Mouse (Mus musculus) hindbrain, embryonic 12.5 days (tissue): ENCODE results near the gene Clps. TPM values are rescaled to one million over a fixed set of nuclear protein-coding genes. Genes with fewer than 3 reads are reported as not detected.
A peak's percentile ranks its signal among the peaks of the same experiment; 100 is the strongest.

ENCODE experiments used
- ATAC-seq: fragments of 200-750 bp; cut with Nextera tagmentation; 2 replicates; pipeline ENCODE4 v1.8.0; 2017; ENCODE audit warnings: moderate TSS enrichment; ENCODE audit not compliant: low FRiP score
- H3K27ac ChIP-seq: fragments of 300-500 bp; sonication (generic); 2 replicates; pipeline ENCODE4 v1.5.1; 2016; ENCODE audit warnings: mild to moderate bottlenecking
- H3K27me3 ChIP-seq: fragments of 300-500 bp; sonication (generic); 2 replicates; pipeline ENCODE4 v1.6.1; 2016; ENCODE audit warnings: mild to moderate bottlenecking
- H3K36me3 ChIP-seq: fragments of 300-500 bp; sonication (generic); 2 replicates; pipeline ENCODE4 v1.6.1; 2016; ENCODE audit warnings: mild to moderate bottlenecking
- H3K4me1 ChIP-seq: fragments of 300-500 bp; sonication (generic); 2 replicates; pipeline ENCODE4 v1.6.1; 2016
- H3K4me2 ChIP-seq: fragments of 300-500 bp; sonication (generic); replicated peaks from 2 replicates; pipeline ENCODE4 v1.6.1; 2016; ENCODE audit warnings: mild to moderate bottlenecking
- H3K4me3 ChIP-seq: fragments of 300-500 bp; sonication (generic); 2 replicates; pipeline ENCODE4 v1.5.1; 2016; ENCODE audit warnings: mild to moderate bottlenecking
- H3K9ac ChIP-seq: fragments of 300-500 bp; sonication (generic); 2 replicates; pipeline ENCODE4 v1.6.1; 2016; ENCODE audit warnings: mild to moderate bottlenecking, moderate library complexity
- H3K9me3 ChIP-seq: fragments of 300-500 bp; sonication (generic); replicated peaks from 2 replicates; pipeline ENCODE4 v1.6.1; 2016; ENCODE audit warnings: mild to moderate bottlenecking
- WGBS: fragments of 180-500 bp; shearing (Covaris S2); methylation state at CpG from one replicate; pipeline ENCODE4 v1.1.7; 2016; 5-methylcytosine and 5-hydroxymethylcytosine counted together
- microRNA-seq: library from miRNA; unstranded; fragments of <30 nt; microRNA quantifications from one replicate; pipeline ENCODE4, GENCODE M21; 2017
- polyA plus RNA-seq: library from polyadenylated mRNA; unstranded; fragments of >200 nt; fragmentation: Nextera tagmentation; extraction: Ambion mirVana; gene quantifications from 2 replicates; pipeline ENCODE4 v1.2.1, GENCODE M21; 2016

Clps gene
- polyA plus RNA-seq, 1 experiment from 2014 or later, result not detected

DNA sequence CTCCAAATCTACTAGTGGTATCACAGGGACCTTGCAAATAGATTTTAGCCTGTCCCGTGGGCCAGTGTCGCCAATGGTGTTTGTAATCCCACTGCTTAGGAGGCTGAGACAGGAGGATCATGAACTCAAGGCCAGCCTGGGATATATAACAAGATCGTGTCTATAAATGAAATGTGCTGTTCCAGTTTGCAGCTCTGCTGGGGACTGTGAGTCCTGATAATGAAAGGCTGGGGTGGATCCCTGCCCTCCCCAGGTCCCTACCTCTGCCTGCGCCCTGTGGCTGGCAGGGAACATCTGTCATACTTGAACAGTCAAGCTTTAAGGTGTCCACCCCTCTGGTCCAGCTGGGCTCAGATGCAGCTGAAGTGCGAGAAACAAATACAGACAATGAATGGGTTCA is 46.0 kb downstream of the Clps start:
- Histone ChIP-seq H3K36me3 (no peaks in the 10 kb centered on the region), H3K27ac (no peak overlapping the region), H3K4me3 (no peak overlapping the region), H3K27me3 (peaks cover 37% of the 10 kb centered on the region), H3K9ac (no peak overlapping the region), H3K9me3 (no peaks in the 10 kb centered on the region), H3K4me2 (no peak overlapping the region), H3K4me1 (peaks cover 49% of the 10 kb centered on the region)
- WGBS, result 55% methylated on average over 5 of the region's 5 CpGs
- no peak for ATAC-seq

DNA sequence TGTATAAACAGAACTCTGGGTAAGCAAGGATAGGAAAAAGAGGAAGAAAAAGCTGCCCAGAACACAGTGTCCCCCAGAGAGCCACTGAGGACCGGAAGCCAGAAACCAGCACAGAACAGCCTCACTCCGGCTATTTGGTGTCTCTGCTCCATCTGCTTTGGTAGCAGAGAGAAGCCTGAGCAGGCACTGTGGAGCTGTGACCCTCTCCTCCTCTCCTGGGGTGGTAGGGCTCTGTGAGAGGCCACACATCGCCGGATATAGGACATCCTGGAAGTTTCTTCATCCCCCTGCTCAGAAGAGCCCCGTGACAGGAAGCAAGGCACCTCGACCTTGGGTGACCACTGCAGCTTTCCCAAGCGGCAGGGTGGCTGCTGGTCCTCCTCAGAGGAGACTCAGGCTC is 46.7 kb downstream of the Clps start:
- H3K27ac ChIP-seq, result no peak overlapping the region
- no peak for ATAC-seq
- WGBS, result 66% methylated on average over 7 of the region's 7 CpGs

DNA sequence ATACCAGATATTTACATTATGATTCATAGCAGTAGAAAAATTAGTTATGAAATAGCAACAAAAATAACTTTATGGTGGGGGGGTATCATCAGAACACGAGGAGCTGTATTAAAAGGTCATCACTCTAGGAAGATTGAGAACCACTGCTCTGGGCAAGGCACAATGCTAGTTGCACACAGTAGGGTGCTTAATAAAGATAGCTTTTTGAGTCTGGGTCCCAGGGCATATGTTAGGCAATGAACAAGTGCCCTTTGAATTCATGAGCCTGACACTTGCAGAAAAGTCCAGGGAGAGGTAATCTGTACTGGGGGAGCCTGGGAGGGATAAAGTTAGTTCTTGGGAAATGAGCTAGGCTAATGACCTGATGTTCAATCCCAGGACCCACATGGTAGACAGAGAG is 47.2 kb downstream of the Clps start:
- Histone ChIP-seq H3K36me3 (no peaks in the 10 kb centered on the region), H3K4me2 (no peak overlapping the region), H3K4me1 (peaks cover 42% of the 10 kb centered on the region), H3K4me3 (no peak overlapping the region), H3K9me3 (no peaks in the 10 kb centered on the region), H3K27ac (no peak overlapping the region), H3K27me3 (peaks cover 29% of the 10 kb centered on the region), H3K9ac (no peak overlapping the region)
- WGBS, result 79% methylated on average over 1 of the region's 1 CpGs
- no peak for ATAC-seq

More for the DNA sequence above, 46.7 kb downstream of the Clps start:
- peaks cover 47% of the 10 kb centered on the region for H3K4me1 ChIP-seq
- no peaks in the 10 kb centered on the region for H3K36me3 ChIP-seq
- no peaks in the 10 kb centered on the region for H3K9me3 ChIP-seq
- no peak overlapping the region for H3K9ac ChIP-seq
- peaks cover 34% of the 10 kb centered on the region for H3K27me3 ChIP-seq
- no peak overlapping the region for H3K4me2 ChIP-seq
- no peak overlapping the region for H3K4me3 ChIP-seq

DNA sequence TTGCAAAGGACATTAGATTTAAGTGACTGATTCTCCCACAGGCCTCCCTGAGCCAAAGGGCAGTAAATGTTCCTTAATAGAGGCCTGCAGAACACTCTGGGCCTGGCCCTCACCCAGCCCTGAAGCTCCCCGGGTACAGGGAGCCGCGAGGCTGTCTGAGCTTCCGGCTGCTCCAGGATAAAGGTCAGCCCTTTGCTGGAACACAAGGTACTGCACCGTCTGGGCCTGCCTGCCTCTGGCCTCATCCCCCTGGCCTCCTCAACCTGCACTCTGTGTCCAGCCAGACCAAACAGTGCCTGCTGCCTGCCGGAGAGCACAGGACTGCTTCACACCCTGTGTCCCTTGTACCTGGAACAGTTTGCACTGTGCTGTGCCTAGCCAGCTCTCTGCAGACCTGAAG is 47.9 kb downstream of the Clps start:
- no peak for ATAC-seq
- H3K9me3 ChIP-seq, result no peaks in the 10 kb centered on the region
- no peaks in the 10 kb centered on the region for H3K36me3 ChIP-seq
- H3K9ac ChIP-seq, result no peak overlapping the region
- no peak overlapping the region for H3K4me2 ChIP-seq
- no peak overlapping the region for H3K4me3 ChIP-seq
- H3K27me3 ChIP-seq, result peaks cover 25% of the 10 kb centered on the region
- WGBS, result 39% methylated on average over 6 of the region's 6 CpGs
- H3K27ac ChIP-seq, result no peak overlapping the region
- H3K4me1 ChIP-seq, result peaks cover 35% of the 10 kb centered on the region

DNA sequence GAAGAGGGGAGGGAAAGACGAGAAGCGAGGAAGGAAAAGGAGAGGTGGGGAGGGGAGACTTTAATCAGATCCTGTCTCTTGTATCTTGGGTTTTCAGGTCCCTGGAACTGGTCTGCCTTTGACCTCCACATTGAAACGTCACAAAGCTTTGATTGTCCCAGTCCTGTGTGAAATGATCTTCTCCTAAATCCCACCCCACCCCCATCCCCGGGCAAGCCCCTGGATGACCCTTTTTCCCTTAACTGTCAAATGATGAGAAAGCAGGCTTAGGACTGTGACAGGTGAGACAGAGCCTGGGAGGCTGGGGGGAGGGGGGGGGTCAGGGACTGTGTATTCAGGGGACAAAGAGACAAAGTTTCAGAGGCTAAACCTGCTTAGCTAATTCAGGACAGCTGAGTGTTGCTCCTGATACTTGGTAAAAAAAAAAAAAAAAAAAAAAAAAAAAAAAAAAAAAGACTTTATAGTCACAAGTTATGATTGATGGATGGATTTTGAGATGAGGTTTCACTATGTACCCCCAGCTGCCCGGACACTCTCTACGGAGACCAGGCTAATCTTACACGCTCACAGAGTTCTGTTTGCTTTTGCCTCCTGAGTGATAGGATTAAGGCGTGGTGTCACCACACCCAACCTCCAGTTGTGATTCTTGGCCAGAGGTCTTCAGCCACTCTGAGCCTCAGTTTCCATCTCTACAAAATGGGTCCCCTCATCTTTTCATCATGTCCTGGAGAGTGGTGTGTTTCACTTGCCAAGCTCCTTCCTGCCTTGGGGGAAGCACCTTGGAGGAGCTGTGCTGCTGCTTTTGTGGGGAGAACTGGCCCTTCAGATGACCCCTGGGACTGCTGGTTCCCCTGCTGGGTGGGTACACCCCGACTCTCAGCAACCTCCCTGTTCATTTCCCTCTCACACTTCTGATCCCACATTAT is 48.7 kb downstream of the Clps start:
- H3K4me3 ChIP-seq, result no peak overlapping the region

DNA sequence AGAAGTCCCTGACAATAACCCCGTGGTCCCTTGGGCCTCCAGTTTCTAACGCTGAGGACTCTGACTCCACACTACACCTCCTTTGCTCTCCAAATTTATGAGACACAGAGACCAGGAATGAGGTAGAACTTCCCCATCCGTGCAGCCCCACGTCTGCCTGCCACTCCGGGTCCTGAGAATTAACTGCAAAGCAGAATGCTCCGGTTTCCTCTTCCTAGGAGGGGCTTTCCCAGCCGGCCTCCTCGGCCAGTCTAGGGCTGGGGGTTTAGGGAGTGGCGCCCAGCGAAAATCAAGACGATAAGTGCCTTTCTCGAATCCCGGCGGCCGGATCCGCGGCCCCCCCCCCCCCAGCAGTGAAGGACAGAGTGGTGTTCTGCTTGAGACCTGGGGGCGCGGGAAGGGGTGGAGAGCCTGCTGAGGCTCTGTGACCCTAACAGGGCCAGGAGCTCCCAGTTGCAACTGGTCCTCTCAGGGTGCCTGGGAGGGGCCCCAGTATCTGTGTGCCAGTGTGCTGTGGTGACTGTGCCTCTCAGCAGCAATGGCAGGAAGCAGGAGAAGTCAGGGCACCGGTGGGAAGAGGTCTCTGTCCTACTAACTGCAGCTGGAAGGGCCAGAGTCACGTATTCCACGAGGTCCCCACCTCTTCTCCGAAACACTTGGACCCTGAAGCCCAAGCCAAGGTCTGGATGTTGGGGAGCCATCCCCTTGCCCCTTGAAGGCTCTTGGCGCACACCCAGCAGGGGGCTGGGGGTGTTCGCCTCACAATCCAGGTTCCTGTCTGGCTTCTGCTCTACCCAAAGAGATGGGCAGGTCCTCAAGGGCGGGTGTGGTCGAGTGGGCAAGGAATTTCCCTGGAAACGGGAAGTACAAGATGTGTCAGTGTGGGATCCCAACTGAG is 49.9 kb downstream of the Clps start:
- no peak for ATAC-seq
- Histone ChIP-seq H3K27ac (no peak overlapping the region), H3K9ac (peak overlapping the region; percentile 49; the same call in 1 of the 2 replicates), H3K36me3 (no peaks in the 10 kb centered on the region), H3K27me3 (peaks cover 15% of the 10 kb centered on the region), H3K4me1 (peaks cover 29% of the 10 kb centered on the region), H3K4me2 (peak overlapping the region; percentile 44), H3K4me3 (no peak overlapping the region), H3K9me3 (no peaks in the 10 kb centered on the region)
- WGBS, result 6% methylated on average over 27 of the region's 28 CpGs

More for the DNA sequence above, 48.7 kb downstream of the Clps start:
- no peak for ATAC-seq
- Histone ChIP-seq H3K27me3 (peaks cover 22% of the 10 kb centered on the region), H3K4me2 (peak overlapping the region; percentile 44; the same call in 1 of the 2 replicates), H3K36me3 (no peaks in the 10 kb centered on the region), H3K4me1 (peaks cover 31% of the 10 kb centered on the region), H3K9ac (no peak overlapping the region), H3K27ac (no peak overlapping the region), H3K9me3 (no peaks in the 10 kb centered on the region)
- WGBS, result 29% methylated on average over 9 of the region's 9 CpGs

Small RNAs within 50 kb of the gene (microRNA-seq; reads per million reads assigned to microRNA genes)
- not detected for gene Gm25195
- gene Mir6969, result not detected

Other genes with a start within 250 kb of the Clps start
- gene Fance, start 247.2 kb downstream of the Clps start, polyA plus RNA-seq, result 24.7 and 28.3 TPM in 2 replicates
- gene Rpl10a, start 232.3 kb downstream of the Clps start, polyA plus RNA-seq, result 287 and 354 TPM in 2 replicates
- gene Tead3, start 209.9 kb downstream of the Clps start, polyA plus RNA-seq, result 7.0 and 7.7 TPM in 2 replicates
- gene Tulp1, start 195.5 kb downstream of the Clps start, polyA plus RNA-seq, result 5.0 and 6.8 TPM in 2 replicates
- 28.3 and 32.6 TPM in 2 replicates for gene Fkbp5, start 43.2 kb downstream of the Clps start, polyA plus RNA-seq
- not detected in 2 replicates for gene Armc12, start 30.0 kb downstream of the Clps start, polyA plus RNA-seq
- not detected in 2 replicates for gene Clpsl2, start 11.4 kb downstream of the Clps start, polyA plus RNA-seq
- 2.0 and 3.4 TPM in 2 replicates for gene Lhfpl5, start 14.9 kb upstream of the Clps start, polyA plus RNA-seq
- 100 and 105 TPM in 2 replicates for gene Srpk1, start 61.9 kb upstream of the Clps start, polyA plus RNA-seq
- 0.44 and 0.63 TPM in 2 replicates for gene Slc26a8, start 129.5 kb upstream of the Clps start, polyA plus RNA-seq
- 40.1 and 45.9 TPM in 2 replicates for gene Mapk14, start 130.6 kb upstream of the Clps start, polyA plus RNA-seq
- gene AC170998.1, start 165.3 kb upstream of the Clps start, polyA plus RNA-seq, result 3.2 and 3.5 TPM in 2 replicates
- gene Mapk13, start 208.5 kb upstream of the Clps start, polyA plus RNA-seq, result 4.2 and 6.5 TPM in 2 replicates
- gene Brpf3, start 240.3 kb upstream of the Clps start, polyA plus RNA-seq, result 13.0 and 13.8 TPM in 2 replicates